Mouse (Mus musculus) cortical plate, adult 2 months (tissue): ENCODE results near the gene Mmp9. TPM values are rescaled to one million over a fixed set of nuclear protein-coding genes. Genes with fewer than 3 reads are reported as not detected.

ENCODE experiments used
- H3K27ac ChIP-seq: fragments of 200-500 bp; 2 replicates; pipeline ENCODE4 v1.5.1; 2012; ENCODE audit warnings: low read length, control low read depth, inconsistent platforms; ENCODE audit not compliant: insufficient read depth
- H3K4me1 ChIP-seq: fragments of 200-500 bp; 2 replicates; pipeline ENCODE4 v1.6.1; 2011; ENCODE audit warnings: low read length; ENCODE audit not compliant: control insufficient read depth, insufficient read depth
- H3K4me3 ChIP-seq: fragments of 200-500 bp; 2 replicates; pipeline ENCODE4 v1.5.1; 2011; ENCODE audit warnings: mild to moderate bottlenecking, low read length, control low read depth; ENCODE audit not compliant: insufficient read depth
- CTCF ChIP-seq: fragments of 200-500 bp; IDR thresholded peaks from 2 replicates; pipeline ENCODE4 v1.5.1; 2011; ENCODE audit warnings: mild to moderate bottlenecking, control low read depth, low read length; ENCODE audit not compliant: insufficient read depth; ENCODE audit errors: extremely low read depth
- POLR2A ChIP-seq: fragments of 200-500 bp; IDR thresholded peaks from 2 replicates; pipeline ENCODE4 v1.6.1; 2011; ENCODE audit warnings: mild to moderate bottlenecking, low read length, control low read depth; ENCODE audit not compliant: insufficient read depth; ENCODE audit errors: extremely low read depth
- polyA plus RNA-seq: library from polyadenylated mRNA; depleted of rRNA; stranded (reverse); fragments of >200 nt; gene quantifications from 2 replicates; pipeline ENCODE4 v1.2.3, GENCODE M21; 2012; rRNA removed

Gene Mmp9
- 1.1 and 1.5 TPM in 2 replicates for polyA plus RNA-seq

DNA sequence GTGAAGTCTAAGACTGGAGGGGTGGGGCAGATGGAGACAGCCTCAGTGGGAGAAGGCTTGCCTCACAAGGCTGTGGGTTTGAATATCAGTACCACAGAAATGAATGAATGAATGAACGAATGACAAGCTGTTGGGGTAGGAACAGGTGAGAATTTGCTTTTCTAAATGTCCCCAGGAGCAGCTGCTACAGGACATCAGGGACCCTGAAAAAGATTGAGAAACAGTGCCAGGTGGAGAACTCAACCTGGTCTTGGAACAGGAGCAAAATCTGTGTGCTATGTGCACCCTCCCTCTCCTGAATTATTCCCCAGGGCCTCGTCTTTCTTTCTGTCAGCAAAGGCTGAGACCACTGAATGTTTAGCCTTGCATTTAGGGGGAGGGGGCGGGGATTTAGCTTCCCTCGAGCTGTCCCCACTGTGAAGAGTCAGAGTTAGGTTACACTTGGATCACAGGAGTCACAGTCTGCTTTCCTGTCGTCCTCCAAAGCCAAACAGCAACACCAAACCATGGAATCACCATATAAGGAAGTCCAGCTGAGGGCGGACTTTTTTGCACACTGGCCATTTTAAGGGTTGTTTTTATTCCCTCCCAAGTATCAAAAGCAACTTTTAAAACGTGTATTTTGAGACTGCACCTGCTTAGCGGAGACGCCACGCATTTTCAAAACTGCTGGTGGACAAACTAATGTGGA is at the start of gene Mmp9:
Mmp9 (plus strand) TSS at position 641 of the 691 bp plus-strand sequence.
- no peak within 1 kb of the TSS for H3K4me3 ChIP-seq
- H3K4me1 ChIP-seq, result peaks cover 4% of the 10 kb centered on the region; the same call in 1 of the 2 replicates
- H3K27ac ChIP-seq, result no peak within 1 kb of the TSS
- TF ChIP-seq CTCF, result no peak
- no peak for TF ChIP-seq POLR2A

DNA sequence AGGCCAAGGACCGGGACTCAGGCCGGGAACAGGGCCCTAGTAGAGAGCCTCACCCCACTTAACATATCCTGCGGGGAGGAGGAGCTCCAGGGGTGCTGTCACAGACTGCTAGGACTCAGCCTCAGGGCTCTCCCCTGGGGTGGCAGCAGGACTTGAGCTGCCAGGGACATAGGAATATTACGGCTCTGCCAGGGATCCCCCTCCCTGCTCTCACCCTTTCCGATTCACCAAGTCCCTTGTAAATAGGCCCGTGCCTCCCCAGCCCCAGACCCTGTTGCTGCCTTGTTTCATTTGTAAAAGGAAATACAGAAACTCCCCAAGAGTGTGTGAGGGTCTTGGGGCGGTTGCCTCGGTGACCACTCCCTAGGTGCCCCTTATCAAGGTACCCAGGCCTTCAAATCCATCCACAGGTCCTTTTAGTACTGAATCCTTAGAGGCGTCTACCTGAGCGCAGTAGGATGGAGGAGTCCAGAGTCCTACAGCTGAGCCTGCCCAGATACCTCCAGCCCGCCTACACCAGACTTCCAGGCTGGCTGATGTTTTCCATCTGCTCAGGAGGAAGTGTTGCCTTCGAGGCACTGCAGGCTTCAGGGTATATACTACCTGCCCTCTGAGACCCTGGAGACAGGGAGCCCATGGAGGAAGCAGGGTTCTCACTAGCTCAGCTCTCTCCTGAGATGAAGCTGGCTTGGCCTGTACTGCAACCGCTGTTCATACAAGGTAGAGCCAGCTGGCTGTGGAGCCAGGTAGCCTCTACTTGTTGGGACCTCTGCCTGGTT is 49.3 kb upstream of the Mmp9 start:
- Histone ChIP-seq H3K27ac (no peak overlapping the region), H3K4me1 (0 out of 2 replicates have a peak, but pooled peaks cover 2% of the 10 kb centered on the region), H3K4me3 (no peak overlapping the region)
- TF ChIP-seq POLR2A (no peak; the same call in 1 of the 2 replicates), CTCF (no peak)

DNA sequence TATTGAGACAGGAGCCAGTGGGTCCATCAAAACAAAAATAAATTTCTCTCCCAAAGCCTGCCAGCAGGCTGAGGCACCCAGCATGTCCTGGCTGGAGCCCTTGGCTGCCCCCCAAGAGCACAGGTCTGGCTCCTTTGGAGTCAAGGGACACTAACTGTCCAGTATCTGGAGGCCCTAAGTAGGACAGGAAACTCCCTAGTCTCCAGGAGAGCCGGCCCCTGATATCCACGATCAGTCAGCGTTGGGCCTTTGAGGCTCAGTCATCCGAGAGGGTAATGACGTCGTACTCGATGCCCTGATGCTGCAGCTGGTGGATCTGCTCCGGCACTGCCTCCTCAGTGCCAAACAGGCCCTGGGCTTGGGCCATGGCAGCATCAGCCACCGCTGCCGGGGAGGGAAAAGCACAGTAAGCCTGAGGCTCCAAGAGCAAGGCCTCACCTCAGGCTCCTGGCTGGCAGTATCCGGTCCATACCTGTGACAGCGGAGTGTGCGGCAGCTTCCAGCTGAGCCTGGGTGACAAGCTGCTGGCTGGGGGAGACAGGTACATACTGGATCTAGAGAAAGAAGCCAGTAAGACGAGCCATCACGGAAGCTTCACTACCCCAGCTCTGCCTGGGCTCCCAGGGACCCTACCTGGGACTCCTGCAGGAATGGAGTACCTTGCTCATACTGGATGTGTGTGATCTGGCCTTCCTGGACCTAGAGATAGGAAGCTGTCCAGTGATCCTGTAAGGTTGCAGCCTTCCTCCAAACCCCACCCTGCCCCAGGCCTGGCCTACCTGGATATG is 48.5 kb upstream of the Mmp9 start:
- TF ChIP-seq POLR2A, result no peak
- no peak for TF ChIP-seq CTCF
- H3K4me1 ChIP-seq, result no peaks in the 10 kb centered on the region
- no peak overlapping the region for H3K4me3 ChIP-seq
- H3K27ac ChIP-seq, result no peak overlapping the region

DNA sequence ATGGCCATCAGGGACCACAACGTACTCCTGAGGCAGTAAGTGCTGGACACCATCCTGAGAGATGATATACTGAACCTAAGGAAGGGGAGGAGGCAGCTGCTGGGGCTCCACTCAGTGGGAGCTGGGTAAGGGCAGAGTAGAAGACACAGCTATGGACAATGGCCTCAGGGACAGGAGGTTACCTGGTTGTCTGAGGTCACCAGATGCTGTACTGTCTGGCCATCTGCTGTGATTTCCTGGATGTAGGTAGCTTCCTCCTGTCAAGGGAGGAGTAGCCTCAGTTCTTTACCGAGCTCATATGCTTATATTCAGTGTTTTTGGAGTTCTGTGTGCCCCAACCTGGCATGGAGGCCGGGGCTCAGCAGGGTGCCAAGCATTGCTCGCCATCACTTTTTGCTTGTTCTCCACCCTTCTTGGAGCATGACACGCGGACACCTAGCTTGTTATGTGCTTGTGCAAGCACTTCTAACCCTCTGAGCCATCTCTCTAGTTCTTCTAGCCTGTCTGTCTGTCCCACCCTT is 47.8 kb upstream of the Mmp9 start:
- TF ChIP-seq CTCF (no peak), POLR2A (no peak)
- Histone ChIP-seq H3K4me1 (no peaks in the 10 kb centered on the region), H3K27ac (no peak overlapping the region), H3K4me3 (no peak overlapping the region)

DNA sequence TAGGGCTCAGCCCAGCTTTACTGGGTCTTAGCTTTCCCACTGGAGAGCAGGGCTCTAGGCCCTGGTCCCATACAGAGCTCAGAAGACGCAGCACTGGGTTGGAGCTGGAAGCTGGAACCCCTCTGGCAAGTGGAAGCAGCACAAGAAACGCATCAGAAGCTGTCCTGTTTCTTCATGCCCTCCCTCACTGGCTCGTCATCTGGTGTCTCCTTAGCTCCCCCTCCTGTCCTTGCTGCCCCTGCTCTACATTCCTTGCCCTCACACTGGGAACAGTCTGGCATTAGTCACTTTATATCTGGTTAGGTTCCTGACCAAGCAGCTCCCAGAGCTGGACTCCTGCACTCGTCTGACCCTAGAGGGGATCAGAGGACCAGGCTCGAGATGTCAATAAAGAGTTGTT is 46.5 kb upstream of the Mmp9 start:
- Histone ChIP-seq H3K4me1 (no peaks in the 10 kb centered on the region), H3K4me3 (no peak overlapping the region), H3K27ac (no peak overlapping the region)
- no peak for TF ChIP-seq POLR2A
- TF ChIP-seq CTCF, result no peak

DNA sequence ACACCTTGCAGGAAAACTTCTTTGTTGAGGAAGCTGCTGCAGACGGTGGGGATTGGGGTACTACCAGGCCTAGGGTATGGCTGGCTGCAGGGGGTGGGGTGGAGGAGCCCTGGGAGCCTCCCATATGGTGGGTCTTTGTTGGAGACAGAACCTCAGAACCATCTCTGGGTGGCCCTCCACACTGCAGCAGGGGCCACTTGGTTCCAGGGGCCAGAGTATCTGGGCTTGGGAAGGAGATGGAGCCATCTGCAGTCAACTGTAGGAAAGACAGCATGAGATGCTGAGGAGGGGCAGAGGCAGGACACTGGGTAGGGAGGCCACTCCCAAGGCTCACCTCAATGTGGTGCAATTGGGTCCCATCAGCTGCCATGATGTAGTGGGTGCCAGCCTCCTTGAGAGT is 45.9 kb upstream of the Mmp9 start:
- H3K27ac ChIP-seq, result no peak overlapping the region
- H3K4me1 ChIP-seq, result no peaks in the 10 kb centered on the region
- no peak for TF ChIP-seq POLR2A
- TF ChIP-seq CTCF, result no peak
- no peak overlapping the region for H3K4me3 ChIP-seq

DNA sequence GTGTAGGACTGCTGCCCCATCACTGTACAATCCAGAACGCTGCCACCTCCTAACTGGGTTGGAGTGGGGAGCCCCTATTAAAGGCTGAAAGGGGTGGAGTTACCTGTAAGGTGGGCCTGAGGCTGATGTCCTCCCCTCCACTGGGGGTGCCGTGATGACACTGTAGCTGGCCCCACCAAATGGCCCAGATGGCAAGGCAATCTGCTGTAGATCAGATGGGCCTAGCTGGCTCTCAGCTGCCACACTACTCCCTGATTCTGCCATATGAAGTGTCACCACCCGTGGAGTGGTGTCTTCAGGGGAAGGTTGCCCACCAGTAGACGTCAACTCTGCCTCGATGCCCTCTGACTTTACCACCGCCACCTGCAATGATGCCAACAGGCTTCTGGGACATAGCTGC is 44.7 kb upstream of the Mmp9 start:
- Histone ChIP-seq H3K4me3 (no peak overlapping the region), H3K27ac (no peak overlapping the region), H3K4me1 (no peaks in the 10 kb centered on the region)
- TF ChIP-seq POLR2A (no peak), CTCF (no peak)

DNA sequence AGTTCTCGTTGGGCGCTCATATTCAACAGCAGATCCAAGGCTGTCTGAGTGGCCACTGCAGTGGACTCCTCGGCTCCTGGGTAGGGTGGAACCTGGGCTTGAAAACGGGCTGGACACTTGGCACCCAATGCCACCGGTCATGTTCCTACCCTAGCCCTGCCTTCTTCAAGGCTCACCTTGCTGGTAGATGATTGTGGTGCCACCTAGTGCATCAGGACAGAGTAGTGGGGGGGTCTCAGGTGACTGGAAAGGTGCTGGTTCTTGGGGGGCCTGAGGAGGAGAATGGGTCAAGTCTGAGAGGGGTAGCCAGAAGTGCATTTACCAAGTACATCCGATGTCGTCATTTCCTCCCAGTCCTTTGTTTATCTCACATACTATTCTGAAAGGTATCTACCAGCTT is 42.6 kb upstream of the Mmp9 start:
- no peak for TF ChIP-seq CTCF
- TF ChIP-seq POLR2A, result no peak
- Histone ChIP-seq H3K4me1 (no peaks in the 10 kb centered on the region), H3K4me3 (no peak overlapping the region), H3K27ac (no peak overlapping the region)

DNA sequence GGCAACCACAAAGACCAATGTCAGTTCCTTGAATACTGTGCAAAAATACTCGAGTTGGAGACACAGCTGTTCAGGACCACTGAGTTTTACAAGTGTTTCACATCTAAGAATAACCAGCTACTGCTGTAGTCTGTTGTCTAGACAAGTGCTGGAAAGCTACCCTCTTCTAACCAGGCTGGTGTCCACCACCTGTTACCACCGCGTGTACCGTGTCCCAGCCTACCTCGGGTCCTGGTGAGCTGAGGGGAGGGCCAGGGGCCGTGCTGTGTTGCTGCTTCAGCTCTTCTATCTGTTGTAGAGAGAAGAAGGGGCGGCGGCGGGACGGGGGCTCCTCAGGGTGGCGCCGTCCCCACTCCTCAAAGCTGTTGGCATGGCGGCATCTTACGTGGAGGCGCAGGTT is 41.5 kb upstream of the Mmp9 start:
- no peak overlapping the region for H3K4me3 ChIP-seq
- TF ChIP-seq POLR2A (no peak), CTCF (no peak)
- no peak overlapping the region for H3K27ac ChIP-seq
- no peaks in the 10 kb centered on the region for H3K4me1 ChIP-seq
